Mouse (Mus musculus) heart, embryonic 14.5 days (tissue): ENCODE measurements around the gene Nagpa. TPM values are rescaled to one million over a fixed set of nuclear protein-coding genes. Genes with fewer than 3 reads are reported as not detected.

ENCODE experiments used
- ATAC-seq: fragments of 200-750 bp; cut with Nextera tagmentation; 2 replicates; pipeline ENCODE4 v1.8.0; 2017; ENCODE audit warnings: low read depth, moderate TSS enrichment; ENCODE audit not compliant: insufficient number of reproducible peaks, insufficient read depth, low FRiP score
- H3K27ac ChIP-seq, 2 experiments: fragments of 200-500 bp in 1 of 2; fragments of 300-500 bp in 1 of 2; sonication (generic) in 1 of 2; replicated peaks in 1 of 2; 2 replicates each; pipeline ENCODE4 v1.5.1; 2012 to 2014; ENCODE audit warnings: low read depth in 2 of 2, low read length in 2 of 2, control low read depth in 1 of 2, mild to moderate bottlenecking in 1 of 2, mixed read lengths in 1 of 2; ENCODE audit not compliant: control insufficient read depth in 1 of 2, insufficient read depth in 1 of 2
- H3K27me3 ChIP-seq: fragments of 300-500 bp; sonication (generic); 2 replicates; pipeline ENCODE4 v1.6.1; 2014; ENCODE audit warnings: mild to moderate bottlenecking, low read length, control low read depth; ENCODE audit not compliant: control insufficient read depth, insufficient read depth
- H3K36me3 ChIP-seq: fragments of 300-500 bp; sonication (generic); 2 replicates; pipeline ENCODE4 v1.6.1; 2014; ENCODE audit warnings: mild to moderate bottlenecking, control low read depth, low read length, mixed read lengths; ENCODE audit not compliant: control insufficient read depth, insufficient read depth
- H3K4me1 ChIP-seq, 2 experiments: fragments of 200-500 bp in 1 of 2; fragments of 300-500 bp in 1 of 2; sonication (generic) in 1 of 2; 2 replicates each; pipeline ENCODE4 v1.6.1; 2012 to 2014; ENCODE audit warnings: low read length in 2 of 2, control low read depth in 1 of 2, mixed read lengths in 1 of 2; ENCODE audit not compliant: control insufficient read depth in 2 of 2, insufficient read depth in 2 of 2
- H3K4me2 ChIP-seq: fragments of 300-500 bp; sonication (generic); 2 replicates; pipeline ENCODE4 v1.6.1; 2014; ENCODE audit warnings: mild to moderate bottlenecking, low read length
- H3K4me3 ChIP-seq, 2 experiments: fragments of 200-500 bp in 1 of 2; fragments of 300-500 bp in 1 of 2; sonication (generic) in 1 of 2; 2 replicates each; pipeline ENCODE4 v1.5.1; 2012 to 2014; ENCODE audit warnings: low read length in 2 of 2, mild to moderate bottlenecking in 2 of 2, control low read depth in 1 of 2, low read depth in 1 of 2, moderate library complexity in 1 of 2; ENCODE audit not compliant: control insufficient read depth in 1 of 2, insufficient read depth in 1 of 2
- H3K9ac ChIP-seq: fragments of 300-500 bp; sonication (generic); 2 replicates; pipeline ENCODE4 v1.6.1; 2014; ENCODE audit warnings: mild to moderate bottlenecking, low read length
- H3K9me3 ChIP-seq: fragments of 300-500 bp; sonication (generic); 2 replicates; pipeline ENCODE4 v1.6.1; 2016; ENCODE audit warnings: low read length, control low read depth; ENCODE audit not compliant: control insufficient read depth
- WGBS: fragments of 180-500 bp; shearing (Covaris S2); extraction: QIAGEN DNeasy Blood & Tissue Kit; methylation state at CpG from one replicate; pipeline ENCODE4 v1.1.7; 2014; 5-methylcytosine and 5-hydroxymethylcytosine counted together
- polyA plus RNA-seq: library from polyadenylated mRNA; unstranded; fragments of >200 nt; fragmentation: Nextera tagmentation; extraction: Ambion mirVana; gene quantifications from 2 replicates; pipeline ENCODE4 v1.2.1, GENCODE M21; 2014

The Nagpa gene
- polyA plus RNA-seq, 1 experiment from 2014 or later: 13.7 TPM

GRCm38 (mm10) chr16:5168829-5169228 is 35.0 kb downstream of the Nagpa start:
- no peaks in the 10 kb centered on the region for H3K9me3 ChIP-seq
- H3K4me2 ChIP-seq: no peak overlapping the region
- H3K4me3 ChIP-seq: no peak overlapping the region
- 48% methylated on average over 5 of the region's 5 CpGs for WGBS
- H3K4me1 ChIP-seq: peaks cover 14 to 25% of the 10 kb centered on the region in 2 experiments
- H3K27me3 ChIP-seq: no peaks in the 10 kb centered on the region
- peak; percentile 22; the same call in 1 of the 2 replicates for ATAC-seq
- H3K36me3 ChIP-seq: no peaks in the 10 kb centered on the region
- peak overlapping the region; percentile 11 to 33; a peak in 1 of 4 replicates for H3K27ac ChIP-seq
- no peak overlapping the region for H3K9ac ChIP-seq

- 86% methylated on average over 2 of the region's 2 CpGs for WGBS
- H3K4me2 ChIP-seq: no peak overlapping the region
- no peaks in the 10 kb centered on the region for H3K36me3 ChIP-seq
- H3K27me3 ChIP-seq: no peaks in the 10 kb centered on the region
- H3K9ac ChIP-seq: no peak overlapping the region
- no peak overlapping the region for H3K27ac ChIP-seq
- no peaks in the 10 kb centered on the region for H3K9me3 ChIP-seq
- no peak for ATAC-seq
- H3K4me3 ChIP-seq: no peak overlapping the region
- H3K4me1 ChIP-seq: peaks cover 14 to 25% of the 10 kb centered on the region in 2 experiments
Observed at GRCm38 (mm10) chr16:5168038-5168437, 35.8 kb downstream of the Nagpa start.

- WGBS: 55% methylated on average over 6 of the region's 6 CpGs
- Histone ChIP-seq H3K9ac (no peak overlapping the region), H3K27ac (peak overlapping the region; percentile 3 to 30; a peak in 1 of 4 replicates), H3K27me3 (no peaks in the 10 kb centered on the region), H3K36me3 (no peaks in the 10 kb centered on the region), H3K4me3 (no peak overlapping the region), H3K4me2 (no peak overlapping the region), H3K9me3 (no peaks in the 10 kb centered on the region), H3K4me1 (peaks cover 14 to 24% of the 10 kb centered on the region in 2 experiments)
- no peak for ATAC-seq
Observed at GRCm38 (mm10) chr16:5164327-5164726, 39.5 kb downstream of the Nagpa start.

GRCm38 (mm10) chr16:5159248-5159647 is 44.6 kb downstream of the Nagpa start:
- no peaks in the 10 kb centered on the region for H3K36me3 ChIP-seq
- H3K9me3 ChIP-seq: no peaks in the 10 kb centered on the region
- H3K4me2 ChIP-seq: no peak overlapping the region
- H3K27ac ChIP-seq: no peak overlapping the region
- 44% methylated on average over 8 of the region's 8 CpGs for WGBS
- ATAC-seq: no peak
- H3K27me3 ChIP-seq: no peaks in the 10 kb centered on the region
- peaks cover 5% of the 10 kb centered on the region in 2 experiments; a peak in 2 of 4 replicates for H3K4me1 ChIP-seq
- H3K9ac ChIP-seq: no peak overlapping the region
- no peak overlapping the region for H3K4me3 ChIP-seq

- no peaks in the 10 kb centered on the region for H3K27me3 ChIP-seq
- no peak overlapping the region for H3K27ac ChIP-seq
- no peak overlapping the region for H3K4me2 ChIP-seq
- no peaks in the 10 kb centered on the region for H3K9me3 ChIP-seq
- peaks cover 2 to 3% of the 10 kb centered on the region in 2 experiments; a peak in 1 of 4 replicates for H3K4me1 ChIP-seq
- ATAC-seq: no peak
- H3K4me3 ChIP-seq: no peak overlapping the region
- WGBS: 69% methylated on average over 3 of the region's 3 CpGs
- no peaks in the 10 kb centered on the region for H3K36me3 ChIP-seq
- H3K9ac ChIP-seq: no peak overlapping the region
Observed at GRCm38 (mm10) chr16:5157113-5157512, 46.7 kb downstream of the Nagpa start.

- 57% methylated on average over 2 of the region's 2 CpGs for WGBS
- Histone ChIP-seq H3K27me3 (no peaks in the 10 kb centered on the region), H3K4me1 (peaks cover 2 to 3% of the 10 kb centered on the region in 2 experiments; a peak in 1 of 4 replicates), H3K27ac (no peak overlapping the region), H3K9ac (no peak overlapping the region), H3K36me3 (no peaks in the 10 kb centered on the region), H3K9me3 (no peaks in the 10 kb centered on the region), H3K4me3 (no peak overlapping the region), H3K4me2 (no peak overlapping the region)
- no peak for ATAC-seq
Observed at GRCm38 (mm10) chr16:5156495-5156894, 47.3 kb downstream of the Nagpa start.

- no peak overlapping the region for H3K27ac ChIP-seq
- H3K9me3 ChIP-seq: no peaks in the 10 kb centered on the region
- peaks cover 0 to 2% of the 10 kb centered on the region in 2 experiments; a peak in 1 of 4 replicates for H3K4me1 ChIP-seq
- no peak overlapping the region for H3K4me3 ChIP-seq
- no peak overlapping the region for H3K9ac ChIP-seq
- 46% methylated on average over 3 of the region's 3 CpGs for WGBS
- no peak for ATAC-seq
- H3K27me3 ChIP-seq: peaks cover 5% of the 10 kb centered on the region; the same call in 1 of the 2 replicates
- H3K36me3 ChIP-seq: no peaks in the 10 kb centered on the region
- no peak overlapping the region for H3K4me2 ChIP-seq
Observed at GRCm38 (mm10) chr16:5155014-5155413, 48.8 kb downstream of the Nagpa start.
